Mouse (Mus musculus): ENCODE results near the gene 9130213A22Rik. TPM values are rescaled to one million over a fixed set of nuclear protein-coding genes. Genes with fewer than 3 reads are reported as not detected.

Gene 9130213A22Rik
- polyA plus RNA-seq, 1 experiment = 0.10 TPM

DNA sequence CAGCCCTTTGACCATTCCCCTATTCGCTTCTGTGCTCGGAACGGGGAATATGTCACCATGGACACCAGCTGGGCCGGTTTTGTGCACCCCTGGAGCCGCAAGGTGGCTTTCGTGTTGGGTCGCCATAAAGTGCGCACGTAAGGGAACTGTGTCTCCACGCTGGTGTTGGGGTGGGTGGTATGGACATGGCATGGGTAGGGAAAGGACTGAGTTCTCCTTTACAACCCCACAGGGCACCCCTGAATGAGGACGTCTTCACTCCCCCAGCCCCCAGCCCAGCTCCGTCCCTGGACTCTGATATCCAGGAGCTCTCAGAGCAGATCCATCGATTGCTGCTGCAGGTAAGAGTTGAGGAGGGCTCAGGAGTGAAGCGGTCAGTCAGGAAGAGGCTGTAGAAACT lies 19.3 kb downstream of the 9130213A22Rik start:
- TF ChIP-seq GATA1 (IDR thresholded peaks at IDR 0.05; ENCODE audit: low read length) = no peak

DNA sequence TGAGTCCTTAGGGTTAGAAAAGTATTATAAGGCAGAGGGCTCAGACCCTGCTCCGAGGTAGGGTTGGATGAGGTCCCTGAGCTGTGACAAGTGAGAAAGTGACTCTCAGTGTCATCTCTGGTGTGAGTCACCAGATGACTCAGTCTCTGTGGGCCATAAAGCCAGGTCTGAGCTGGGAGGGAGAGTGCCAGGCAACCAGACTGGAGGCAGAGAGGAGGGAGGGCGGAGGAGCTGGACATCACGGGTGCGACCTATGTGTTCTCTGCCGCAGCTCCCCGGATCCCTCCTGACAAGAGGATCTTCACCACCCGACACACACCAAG lies 20.0 kb downstream of the 9130213A22Rik start:
- no peak for TF ChIP-seq GATA1 (IDR thresholded peaks at IDR 0.05; ENCODE audit: low read length)

DNA sequence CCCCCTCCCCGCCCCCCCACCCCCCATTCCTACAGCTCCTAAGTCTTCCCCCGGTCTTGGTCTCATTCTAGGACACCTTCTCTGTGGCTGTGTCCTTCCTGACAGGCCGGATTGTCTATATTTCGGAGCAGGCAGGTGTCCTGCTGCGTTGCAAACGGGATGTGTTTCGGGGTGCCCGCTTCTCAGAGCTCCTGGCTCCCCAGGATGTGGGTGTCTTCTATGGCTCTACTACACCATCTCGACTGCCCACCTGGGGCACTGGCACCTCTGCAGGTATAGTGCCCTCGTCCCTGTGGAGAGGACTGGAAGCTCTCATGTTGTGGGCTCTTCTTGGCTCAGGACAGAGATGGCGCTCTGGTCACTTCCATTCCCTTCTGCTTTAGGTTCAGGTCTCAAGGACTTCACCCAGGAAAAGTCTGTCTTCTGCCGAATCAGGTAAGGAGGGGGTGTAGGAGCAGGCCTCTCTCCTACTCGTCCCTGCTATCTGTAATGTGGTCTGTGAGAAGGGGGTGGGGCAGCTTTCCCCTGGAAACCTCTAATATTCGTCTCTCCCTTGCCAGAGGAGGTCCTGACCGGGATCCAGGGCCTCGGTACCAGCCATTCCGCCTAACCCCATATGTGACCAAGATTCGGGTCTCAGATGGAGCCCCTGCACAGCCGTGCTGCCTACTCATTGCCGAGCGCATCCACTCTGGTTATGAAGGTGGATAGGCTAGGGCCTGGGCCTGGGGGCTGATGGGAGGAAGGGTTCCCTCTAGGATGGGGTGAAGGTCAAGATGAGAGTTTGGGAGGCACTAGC lies 20.6 kb downstream of the 9130213A22Rik start:
- no peak for TF ChIP-seq GATA1 (IDR thresholded peaks at IDR 0.05; ENCODE audit: low read length)

DNA sequence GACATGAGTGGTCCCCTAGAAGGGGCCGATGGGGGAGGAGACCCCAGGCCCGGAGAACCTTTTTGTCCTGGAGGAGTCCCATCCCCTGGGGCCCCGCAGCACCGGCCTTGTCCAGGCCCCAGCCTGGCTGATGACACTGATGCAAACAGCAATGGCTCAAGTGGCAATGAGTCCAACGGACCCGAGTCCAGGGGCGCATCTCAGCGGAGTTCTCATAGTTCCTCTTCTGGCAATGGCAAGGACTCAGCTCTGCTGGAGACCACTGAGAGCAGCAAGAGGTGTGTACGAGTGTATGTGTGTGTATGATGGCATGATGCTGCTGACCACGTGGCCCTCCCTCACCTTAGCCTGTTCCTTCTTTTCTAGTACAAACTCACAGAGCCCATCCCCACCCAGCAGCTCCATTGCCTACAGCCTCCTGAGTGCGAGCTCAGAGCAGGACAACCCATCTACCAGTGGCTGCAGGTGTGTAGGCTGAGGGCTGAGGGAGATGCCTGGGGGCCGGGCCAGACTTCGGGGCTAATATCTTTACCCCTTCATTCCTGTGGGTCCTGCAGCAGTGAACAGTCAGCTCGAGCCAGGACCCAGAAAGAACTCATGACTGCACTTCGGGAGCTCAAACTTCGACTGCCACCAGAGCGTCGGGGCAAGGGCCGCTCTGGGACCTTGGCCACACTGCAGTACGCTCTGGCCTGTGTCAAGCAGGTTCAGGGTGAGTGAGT lies 21.6 kb downstream of the 9130213A22Rik start:
- no peak for TF ChIP-seq GATA1 (IDR thresholded peaks at IDR 0.05; ENCODE audit: low read length)

DNA sequence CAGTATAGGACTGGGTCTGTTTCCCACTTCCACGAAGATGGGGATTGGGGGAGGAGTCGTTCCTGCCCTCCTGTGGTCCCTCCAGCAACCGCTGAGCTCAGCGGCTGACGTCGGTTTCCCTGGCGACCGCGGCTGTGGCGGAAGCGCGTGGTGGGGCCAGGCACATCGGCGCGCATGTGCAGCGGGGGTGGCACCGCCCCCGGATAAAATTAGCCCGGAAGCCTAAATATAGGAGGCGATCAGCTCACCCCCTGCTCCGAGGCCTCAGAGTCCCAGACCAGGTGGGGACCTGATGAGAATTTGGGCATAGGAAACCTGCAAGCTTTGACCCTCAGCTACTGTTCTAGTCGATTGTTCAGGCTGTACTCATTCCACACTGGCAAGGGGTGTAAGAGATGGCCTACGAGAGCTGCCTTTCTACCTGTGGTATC lies 22.5 kb downstream of the 9130213A22Rik start:
- no peak for TF ChIP-seq GATA1 (IDR thresholded peaks at IDR 0.05; ENCODE audit: low read length)

DNA sequence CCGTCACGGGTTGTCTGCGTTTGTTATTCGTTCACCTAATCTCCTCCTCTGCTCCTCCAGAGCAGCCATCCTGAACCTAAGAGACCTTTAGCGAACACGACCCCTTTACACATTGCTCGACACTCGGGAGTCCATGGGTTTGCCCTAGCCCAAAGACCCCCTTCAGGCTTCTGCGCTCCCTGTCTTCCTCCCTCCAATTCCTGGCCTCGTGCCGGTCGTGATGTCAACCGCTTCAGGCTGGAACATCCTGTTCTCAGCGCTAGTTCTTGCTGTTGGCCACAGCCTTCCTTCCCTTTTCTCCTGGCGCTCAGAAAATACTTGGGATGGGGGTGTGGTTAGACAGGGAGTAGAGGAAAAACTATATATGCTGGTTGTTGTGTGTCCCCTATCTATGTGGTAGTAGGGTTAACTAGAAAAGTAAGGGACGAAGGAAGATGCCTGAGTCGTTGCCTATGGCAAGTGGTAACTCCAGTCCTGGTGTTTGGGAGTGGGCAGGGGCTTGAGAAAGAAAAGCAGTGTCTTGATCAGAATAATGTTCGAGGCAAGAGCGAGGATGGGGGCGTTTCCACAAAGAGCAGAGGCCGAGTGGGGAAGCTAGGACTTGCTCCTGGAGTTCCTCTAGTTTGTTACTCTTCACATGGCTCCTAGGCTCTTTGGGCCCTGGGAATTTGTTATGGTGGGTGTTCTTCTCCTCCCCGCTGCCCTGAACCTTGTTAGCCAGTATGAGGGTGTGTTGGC lies 23.0 kb downstream of the 9130213A22Rik start:
- no peak for TF ChIP-seq GATA1 (IDR thresholded peaks at IDR 0.05; ENCODE audit: low read length)

DNA sequence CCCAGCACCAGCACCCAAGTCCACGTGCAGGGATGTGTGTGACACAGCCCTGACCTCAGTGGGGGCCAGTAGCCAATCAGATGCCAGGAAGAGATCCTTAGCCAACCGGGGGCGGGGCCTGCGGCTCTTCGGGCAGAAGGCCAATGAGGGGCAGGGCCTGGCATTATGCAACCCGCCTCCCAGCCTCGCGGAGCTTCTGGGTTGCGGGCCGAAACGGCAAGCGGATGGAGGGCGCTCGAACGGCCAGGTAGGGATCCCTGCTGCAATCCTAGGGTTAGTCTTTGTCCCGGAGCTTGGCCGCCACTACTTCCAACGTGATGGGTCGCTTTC lies 23.7 kb downstream of the 9130213A22Rik start:
- TF ChIP-seq GATA1 (IDR thresholded peaks at IDR 0.05; ENCODE audit: low read length) = no peak

DNA sequence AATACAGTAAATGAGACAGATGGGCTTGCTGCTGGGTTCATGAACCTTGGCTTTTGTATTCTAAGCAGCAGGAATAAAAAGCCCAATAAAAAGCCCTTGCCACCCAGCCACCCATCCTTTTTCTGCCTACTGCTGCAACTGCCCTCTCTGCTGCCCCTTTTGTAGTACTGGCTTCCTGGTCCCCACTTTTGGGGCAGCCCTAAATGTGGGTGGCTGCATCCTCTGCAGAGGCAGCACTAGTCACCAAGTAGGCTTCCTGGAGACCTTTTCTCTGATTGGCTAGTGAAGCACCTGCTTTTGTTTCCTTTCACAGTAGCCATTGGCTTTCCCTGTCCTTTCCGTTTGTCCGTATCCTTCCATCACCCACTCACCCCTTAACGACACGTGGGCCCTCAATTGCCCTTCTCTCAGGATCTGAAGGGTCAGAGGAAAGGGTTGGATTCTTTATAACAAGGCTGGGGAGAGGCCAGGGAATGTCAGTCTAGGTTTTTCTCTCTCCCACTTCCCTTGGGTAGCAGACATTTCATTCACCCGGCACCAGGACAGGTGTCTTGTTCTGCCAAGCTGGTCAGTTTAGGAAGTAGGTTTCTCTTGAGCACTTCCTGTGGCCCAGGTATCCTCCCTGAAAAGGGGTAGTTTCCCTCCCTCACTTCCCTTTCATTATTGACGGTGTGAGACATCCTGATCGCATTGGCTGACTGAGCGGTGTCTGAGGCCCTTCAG lies 24.2 kb downstream of the 9130213A22Rik start:
- no peak for TF ChIP-seq GATA1 (IDR thresholded peaks at IDR 0.05; ENCODE audit: low read length)

DNA sequence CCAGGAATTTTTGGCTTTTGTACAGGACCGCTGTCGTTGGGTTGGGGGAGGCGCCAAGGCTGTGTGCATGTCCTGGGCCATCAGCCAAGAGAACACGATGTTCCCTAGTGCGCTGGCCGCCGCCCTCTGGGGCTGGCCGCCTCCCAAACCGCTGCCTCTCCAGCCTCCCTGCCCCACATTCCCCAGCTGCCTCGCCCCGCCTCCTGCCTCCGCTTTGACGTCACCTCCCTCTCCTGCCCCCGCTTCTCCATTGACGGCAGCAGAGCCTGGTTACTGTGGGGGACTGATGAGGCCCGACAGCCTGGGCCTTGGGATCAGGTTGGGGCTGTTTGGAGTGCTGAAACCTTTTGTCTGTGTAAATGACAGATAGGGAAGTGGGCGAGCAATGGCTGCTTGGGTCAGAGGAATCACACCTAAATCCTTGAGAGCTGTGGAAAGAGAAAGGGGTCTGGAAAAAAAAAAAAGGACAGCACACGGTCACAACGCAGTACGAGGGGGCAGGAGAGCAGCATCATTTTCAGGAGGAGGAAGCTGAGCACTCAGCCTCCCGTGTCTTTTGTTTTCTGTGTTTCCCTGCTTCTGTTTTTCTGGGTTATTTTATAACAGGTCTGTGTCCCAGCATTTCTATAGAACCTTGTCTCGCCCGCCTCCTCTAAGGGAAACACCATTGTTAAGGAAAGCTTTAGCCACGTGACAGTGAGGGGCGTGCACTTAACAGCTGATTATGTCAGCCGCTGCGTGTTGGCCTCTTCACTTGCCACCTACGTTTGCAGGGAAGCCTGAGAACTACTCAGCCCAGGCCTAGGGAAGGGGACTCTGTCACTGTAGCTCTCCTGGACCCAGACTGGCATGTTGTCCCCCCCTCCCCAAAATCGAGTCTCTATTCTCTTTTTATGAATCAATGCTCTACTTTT lies 25.1 kb downstream of the 9130213A22Rik start:
- TF ChIP-seq GATA1 (IDR thresholded peaks at IDR 0.05; ENCODE audit: low read length) = no peak

DNA sequence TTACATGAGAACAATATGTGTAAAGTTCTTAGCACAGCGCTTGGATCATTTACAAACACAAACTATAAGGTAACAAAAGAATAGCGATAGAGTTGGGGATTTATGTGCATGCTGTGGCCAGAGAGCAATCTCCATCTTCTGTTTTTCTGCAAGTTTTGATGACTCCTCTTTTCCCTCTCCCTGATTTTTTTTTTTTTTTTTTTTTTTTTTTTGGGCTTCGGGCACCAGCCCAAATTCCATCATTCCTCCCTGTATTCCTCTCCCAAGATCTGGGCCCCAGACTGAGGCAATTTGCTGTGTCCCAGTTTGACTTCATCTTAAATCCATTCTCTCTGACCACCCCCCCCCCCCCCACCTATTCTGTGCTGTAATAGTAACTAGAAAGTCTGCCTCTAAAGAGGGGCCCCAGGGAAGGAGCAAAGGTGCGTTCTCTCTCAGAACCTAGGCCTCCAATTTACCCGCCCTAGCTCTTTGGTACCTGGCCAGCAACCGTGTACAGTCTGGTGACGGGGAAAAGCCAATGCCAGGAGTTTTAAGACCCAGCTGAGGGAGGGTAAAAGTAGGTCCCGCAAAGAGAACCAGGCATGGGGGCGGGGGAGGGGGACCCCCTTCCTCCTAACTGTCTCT lies 25.9 kb downstream of the 9130213A22Rik start:
- TF ChIP-seq GATA1 (IDR thresholded peaks at IDR 0.05; ENCODE audit: low read length) = no peak

DNA sequence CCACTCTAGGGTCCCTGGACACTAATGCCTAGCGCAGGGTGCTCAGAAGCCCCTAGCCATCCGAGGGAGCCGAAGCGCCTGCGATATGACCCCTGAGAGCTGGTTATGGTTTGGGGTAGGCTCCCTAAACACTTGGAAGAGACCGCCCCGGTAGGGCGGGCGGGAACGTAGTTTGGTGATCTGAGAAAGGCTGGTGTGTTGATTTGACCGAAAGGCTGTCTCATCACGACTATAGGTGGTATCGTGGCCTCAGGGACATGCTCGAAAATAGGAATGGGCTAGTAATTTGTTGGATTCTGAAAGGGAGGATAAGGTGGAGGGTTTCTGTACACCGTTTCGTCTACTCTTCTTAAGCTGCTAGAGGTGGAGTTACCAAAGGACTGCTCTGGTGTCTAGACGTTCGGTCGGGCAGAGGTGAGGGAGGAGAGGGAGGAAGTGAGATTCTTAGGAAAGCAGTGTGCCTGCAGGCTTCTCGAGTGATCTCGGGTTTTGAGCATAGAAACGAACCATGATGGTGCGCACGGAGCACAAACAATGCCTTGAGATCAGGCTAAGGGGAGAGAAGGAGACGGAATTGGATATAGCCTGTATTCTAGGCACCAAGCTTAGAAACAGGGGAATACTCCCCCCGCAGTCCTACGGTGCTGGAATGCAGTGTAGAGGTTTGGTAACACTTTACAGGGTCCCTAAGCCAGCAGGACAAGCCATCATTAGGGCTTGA lies 26.7 kb downstream of the 9130213A22Rik start:
- TF ChIP-seq GATA1 (IDR thresholded peaks at IDR 0.05; ENCODE audit: low read length) = no peak

DNA sequence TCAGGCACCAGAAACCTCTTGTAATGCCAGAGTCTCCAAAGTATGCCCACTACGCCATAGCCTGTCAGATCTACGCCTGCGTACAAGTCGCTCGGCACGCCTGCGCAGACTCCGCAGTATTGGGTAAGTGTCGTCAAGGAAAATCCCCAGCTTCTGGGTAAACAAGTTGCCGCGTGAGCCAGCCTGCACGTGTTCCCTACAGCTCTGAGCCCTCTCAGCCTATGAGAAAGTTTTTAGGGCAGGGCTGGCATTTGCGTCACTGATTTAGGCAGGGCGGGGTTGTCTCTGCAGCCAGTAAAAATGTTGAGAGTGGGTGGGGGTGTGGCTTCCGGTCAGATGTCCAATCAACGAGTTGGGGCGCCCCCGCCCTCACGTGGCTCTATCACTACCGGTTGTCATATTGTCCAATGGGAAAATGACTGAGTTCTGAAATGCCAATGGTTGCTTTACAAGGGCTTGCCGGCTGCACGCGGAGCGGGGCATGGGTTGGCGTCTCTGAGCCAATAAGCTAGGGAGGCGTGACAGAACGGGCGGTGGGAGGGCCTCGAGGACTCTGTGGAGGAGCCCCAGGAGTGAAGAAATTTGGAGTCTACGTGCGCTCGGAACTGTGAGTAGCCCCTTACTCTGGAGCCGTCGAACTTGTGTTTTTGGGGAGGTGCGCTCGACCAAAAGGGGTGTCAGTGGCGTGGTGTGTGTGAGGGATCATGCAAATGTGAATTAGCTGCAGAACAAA lies 27.5 kb downstream of the 9130213A22Rik start, which contains the start of gene Per1:
Per1 (plus strand) TSS at position 521 of the 733 bp plus-strand sequence.
- TF ChIP-seq GATA1 (IDR thresholded peaks at IDR 0.05; ENCODE audit: low read length) = no peak

DNA sequence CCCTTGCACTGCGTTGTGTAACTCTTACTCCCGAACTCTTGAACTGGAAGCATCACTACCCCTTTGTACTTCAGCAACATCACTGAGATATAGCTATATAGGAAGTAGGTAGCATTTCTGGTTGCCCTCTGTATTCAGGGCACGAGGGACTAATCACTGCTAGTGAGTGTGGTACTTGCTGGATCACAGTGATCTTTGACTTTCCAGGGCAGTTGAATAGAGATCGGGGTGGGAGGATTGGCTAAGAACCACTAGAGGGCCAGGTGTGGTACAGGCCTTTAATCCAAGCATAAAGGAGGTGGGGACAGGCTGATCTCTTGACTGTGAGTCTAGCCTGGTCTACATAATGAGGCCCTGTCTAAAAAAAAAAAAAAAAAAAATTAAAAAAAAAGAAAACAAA lies 29.5 kb downstream of the 9130213A22Rik start:
- TF ChIP-seq GATA1 (IDR thresholded peaks at IDR 0.05; ENCODE audit: low read length) = no peak

All from G1E-ER4 (cell line).